Mouse (Mus musculus): ENCODE results near the gene Tbc1d22a.

GRCm38 (mm10) chr15:86474951-86475350 is 260.7 kb downstream of the Tbc1d22a start:
- TF ChIP-seq POLR2A (IDR thresholded peaks at IDR 0.05; ENCODE audit: low read depth, low read length) (no peak), CTCF (IDR thresholded peaks at IDR 0.05; ENCODE audit: borderline replicate concordance, insufficient read depth, low read length) (no peak)
